8 mouse cellular contexts compared by ENCODE assay signal in genomic region chr12:77597627-77598333, GRCm38 (mm10).
DNase-seq lines count a peak whose midpoint lies in the region; ATAC-seq lines count a peak whose summit lies in the region.
"Had no signal": no experiment of that assay in that cellular context is flagged by ENCODE, and none has a peak within 500 bp of the region (broad histone marks: within the 10 kb centered on the region; RNA-seq: fewer than 3 reads in every experiment).

No protein-coding gene starts in this region.

- H3K27ac ChIP-seq in embryonic facial prominence, embryonic 10.5 days (replicated peaks), result peak overlapping the region; percentile 59
- H3K27ac ChIP-seq: midbrain, embryonic 12.5 days had no signal

- no peak overlapping the region for H3K4me3 ChIP-seq in embryonic facial prominence, embryonic 10.5 days
- H3K4me3 ChIP-seq: midbrain, embryonic 12.5 days had no signal

- WGBS in embryonic facial prominence, embryonic 10.5 days, result 38% methylated on average over 3 of the region's 3 CpGs

- ATAC-seq in inflammation-experienced regulatory T-cells, adult 6 months, result no peak

- peaks cover 37% of the 10 kb centered on the region for H3K4me1 ChIP-seq in embryonic facial prominence, embryonic 10.5 days

- no peaks in the 10 kb centered on the region for H3K9me3 ChIP-seq in embryonic facial prominence, embryonic 10.5 days
- H3K9me3 ChIP-seq: midbrain, embryonic 12.5 days had no signal

- no peaks in the 10 kb centered on the region for H3K27me3 ChIP-seq in embryonic facial prominence, embryonic 10.5 days (replicated peaks; ENCODE audit: low read depth, poor library complexity, severe bottlenecking)
- H3K27me3 ChIP-seq: midbrain, embryonic 12.5 days had no signal

- DNase-seq in cerebellum, adult 8-10 months, result peak; percentile 61
- DNase-seq in embryonic facial prominence, embryonic 10.5 days (ENCODE audit: low spot score), result peak; percentile 50
- peak; percentile 78 to 82 for DNase-seq in heart, postnatal 10 days
- peak; percentile 71 to 76 for DNase-seq in kidney, postnatal 36 days
- DNase-seq in thymus, postnatal 36 days, result no peak
- no peak for DNase-seq in urinary bladder, postnatal 36 days (ENCODE audit: low spot score in 2 of 2)

- H3K36me3 ChIP-seq in embryonic facial prominence, embryonic 10.5 days (replicated peaks), result no peaks in the 10 kb centered on the region
- H3K36me3 ChIP-seq: midbrain, embryonic 12.5 days had no signal

- intact Hi-C loops in heart, postnatal 10 days (cut with DNase I), result no loop called here

Comparison
In these comparisons a context has a peak if more than half of its experiments do, and no peak if none do; other contexts are left out.
1. DNase-seq: peak in cerebellum, adult 8-10 months (single experiment), embryonic facial prominence, embryonic 10.5 days (single experiment), heart, postnatal 10 days (2 of 2) and kidney, postnatal 36 days (2 of 2); none in thymus, postnatal 36 days (0 of 2) and urinary bladder, postnatal 36 days (0 of 2).